Mouse (Mus musculus): ENCODE measurements around the gene Ncan.

The Ncan gene

DNA sequence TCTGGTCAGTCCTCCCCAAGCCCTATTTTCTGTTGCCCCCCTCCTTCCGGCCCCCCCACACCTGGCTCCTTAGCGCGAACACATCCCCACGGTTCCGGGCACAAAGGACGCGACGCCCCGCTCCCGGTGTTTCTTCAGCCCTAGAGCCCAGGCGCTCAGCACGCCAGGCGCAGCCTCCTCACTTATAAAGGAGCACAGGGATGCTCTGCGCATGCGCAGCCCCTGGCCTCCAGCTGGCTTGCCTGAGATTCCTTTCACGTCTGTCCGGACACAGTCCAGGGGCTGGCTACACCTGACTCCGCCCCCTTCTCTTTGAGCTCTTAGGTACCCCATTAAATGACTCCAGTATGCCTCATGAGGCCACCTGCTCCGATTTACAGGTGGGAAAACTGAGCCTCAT is at the start of gene Ncan:
Ncan (minus strand) TSS at position 207 of the 400 bp plus-strand sequence.
- peak; percentile 88 to 92 for DNase-seq (ENCODE audit: low spot score in 2 of 2)

DNA sequence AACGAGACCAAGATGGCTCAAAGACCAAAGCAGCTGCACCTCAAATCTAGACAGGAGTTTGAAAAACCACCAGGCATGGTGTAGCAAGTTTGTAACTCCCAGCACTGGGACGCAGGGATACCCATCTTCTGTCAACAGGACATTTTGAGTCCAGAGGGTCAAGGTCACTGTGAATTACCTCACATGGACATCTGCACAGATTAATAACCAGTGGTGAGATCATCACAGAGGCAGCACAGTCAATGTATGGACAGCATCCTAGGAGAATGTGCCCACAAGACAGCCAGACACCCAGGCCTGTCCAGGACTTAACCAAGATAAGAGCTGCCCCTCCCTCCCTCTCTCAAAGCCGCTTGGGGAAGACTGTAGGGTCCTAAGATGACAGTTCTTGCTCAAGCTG is 49.4 kb upstream of the Ncan start:
- DNase-seq (ENCODE audit: low spot score in 2 of 2) = no peak

DNA sequence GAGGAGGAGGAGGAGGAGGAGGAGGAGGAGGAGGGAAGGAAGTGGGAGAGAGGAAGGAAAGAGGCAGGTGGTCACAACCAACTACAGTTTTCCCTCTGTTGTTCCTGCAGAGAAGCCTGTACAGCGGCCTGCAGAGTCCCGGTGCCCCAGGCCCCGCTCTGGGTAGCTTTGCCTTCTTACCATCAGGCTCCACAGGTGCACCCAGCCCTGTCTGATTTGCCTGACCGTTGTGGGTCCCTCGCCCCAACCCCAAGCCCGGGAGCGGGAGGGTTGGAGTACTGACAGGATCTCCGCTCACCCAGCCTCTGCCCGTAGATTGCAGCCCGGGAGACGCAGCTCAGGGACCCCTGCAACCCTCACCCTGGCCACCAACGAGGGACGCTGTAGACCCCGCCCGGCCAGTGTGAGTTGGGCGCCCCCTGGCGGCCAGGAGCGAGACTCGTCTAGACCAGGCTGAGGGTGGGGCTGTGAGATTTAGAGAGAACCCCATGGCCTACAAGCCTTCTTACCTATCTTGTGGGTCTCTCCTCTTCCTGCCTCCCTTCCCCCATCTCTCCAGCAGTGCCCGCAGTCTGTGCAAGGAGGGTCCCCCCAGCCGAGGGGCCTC is 45.9 kb upstream of the Ncan start:
- peak in 1 of 2 experiments; percentile 41 for DNase-seq (ENCODE audit: low spot score in 2 of 2)

DNA sequence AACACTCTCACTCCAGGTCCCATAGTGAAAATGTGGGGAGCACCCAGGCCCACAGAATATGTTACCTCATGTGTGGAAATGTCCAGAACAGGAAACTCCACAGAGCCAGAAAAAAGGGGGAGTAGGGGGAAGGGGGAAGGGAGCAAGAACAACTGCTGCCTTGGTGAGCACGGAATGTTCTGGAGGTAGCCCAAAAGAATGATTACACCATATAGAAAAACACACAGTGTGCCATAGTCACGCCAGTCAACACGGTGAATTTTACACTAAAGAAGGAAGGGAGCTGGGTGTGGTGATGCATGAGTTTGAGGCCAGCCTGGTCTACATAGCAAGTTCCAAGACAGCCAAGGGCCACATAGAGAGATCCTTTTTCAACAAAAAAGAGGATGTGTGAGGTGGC is 42.6 kb upstream of the Ncan start:
- no peak for DNase-seq (ENCODE audit: low spot score in 2 of 2)

DNA sequence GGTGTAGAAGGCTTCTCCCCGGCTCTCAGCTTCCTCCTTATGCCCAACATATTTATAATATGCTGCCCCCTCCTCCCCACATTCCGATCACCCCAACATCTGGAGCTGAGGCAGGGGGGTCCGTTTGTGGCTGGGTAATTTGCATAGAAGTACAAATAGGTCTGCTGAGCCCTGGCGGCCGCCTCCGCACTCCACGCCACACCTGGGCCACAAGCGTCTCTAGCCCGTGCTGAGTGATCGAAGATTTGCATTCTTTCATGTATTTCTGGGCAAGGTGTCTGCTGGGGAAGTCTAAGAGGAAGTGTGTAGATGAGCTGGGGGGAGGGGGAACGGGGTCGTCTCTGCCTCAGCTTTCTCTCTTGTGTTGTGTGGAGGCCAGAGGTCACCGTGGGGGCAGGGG is 39.3 kb upstream of the Ncan start:
- no peak for DNase-seq (ENCODE audit: low spot score in 2 of 2)

DNA sequence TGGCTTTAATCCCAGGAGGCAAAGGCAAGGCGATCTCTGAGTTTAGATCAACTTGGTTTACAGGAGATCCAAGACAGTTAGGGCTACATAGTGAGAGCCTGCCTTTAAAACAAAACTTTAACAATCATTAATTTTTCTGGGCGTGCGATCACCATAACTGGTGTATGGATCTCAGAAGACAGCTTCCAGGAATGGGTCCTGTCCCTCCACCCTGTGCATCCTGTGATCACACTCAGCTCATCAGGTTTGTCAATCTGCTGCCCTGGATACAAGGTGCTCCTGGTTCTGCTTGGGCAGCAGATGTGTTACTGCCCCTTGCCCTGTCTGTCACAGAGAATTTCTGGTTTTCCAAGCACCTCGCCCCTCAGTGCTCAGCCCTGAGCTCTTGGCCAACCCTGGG is 38.5 kb upstream of the Ncan start:
- DNase-seq (ENCODE audit: low spot score in 2 of 2) = no peak

GRCm38 (mm10) chr8:70158069-70158853 is 37.6 kb upstream of the Ncan start:
- DNase-seq (ENCODE audit: low spot score in 2 of 2) = peak; percentile 28 to 57

DNA sequence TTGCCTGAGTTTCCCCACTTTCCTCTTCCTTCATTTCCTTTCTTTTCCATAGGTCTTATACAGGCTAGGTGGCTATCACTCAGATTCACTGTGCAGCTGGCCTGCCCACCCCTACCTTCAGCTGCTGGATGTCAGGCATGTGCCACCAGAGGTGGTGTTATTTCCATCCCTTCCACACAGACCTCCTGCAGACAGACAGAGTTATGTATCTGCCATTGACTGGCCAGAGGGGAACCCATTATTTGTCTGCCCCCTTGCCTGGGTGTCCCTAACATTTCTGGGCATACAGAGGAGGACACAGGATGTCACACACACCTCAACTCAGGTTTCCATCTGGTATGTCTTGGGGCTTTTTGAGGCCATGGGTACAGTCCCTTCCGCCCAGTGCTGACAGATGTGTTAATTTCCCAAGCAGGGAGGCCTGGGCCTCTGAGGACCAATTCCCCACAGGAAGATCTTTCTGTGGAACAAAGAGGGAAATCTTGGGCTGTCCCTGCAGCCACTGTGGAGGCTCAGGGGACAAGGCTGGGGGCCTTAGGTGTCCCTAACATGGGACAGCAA is 36.6 kb upstream of the Ncan start:
- no peak for DNase-seq (ENCODE audit: low spot score in 2 of 2)

DNA sequence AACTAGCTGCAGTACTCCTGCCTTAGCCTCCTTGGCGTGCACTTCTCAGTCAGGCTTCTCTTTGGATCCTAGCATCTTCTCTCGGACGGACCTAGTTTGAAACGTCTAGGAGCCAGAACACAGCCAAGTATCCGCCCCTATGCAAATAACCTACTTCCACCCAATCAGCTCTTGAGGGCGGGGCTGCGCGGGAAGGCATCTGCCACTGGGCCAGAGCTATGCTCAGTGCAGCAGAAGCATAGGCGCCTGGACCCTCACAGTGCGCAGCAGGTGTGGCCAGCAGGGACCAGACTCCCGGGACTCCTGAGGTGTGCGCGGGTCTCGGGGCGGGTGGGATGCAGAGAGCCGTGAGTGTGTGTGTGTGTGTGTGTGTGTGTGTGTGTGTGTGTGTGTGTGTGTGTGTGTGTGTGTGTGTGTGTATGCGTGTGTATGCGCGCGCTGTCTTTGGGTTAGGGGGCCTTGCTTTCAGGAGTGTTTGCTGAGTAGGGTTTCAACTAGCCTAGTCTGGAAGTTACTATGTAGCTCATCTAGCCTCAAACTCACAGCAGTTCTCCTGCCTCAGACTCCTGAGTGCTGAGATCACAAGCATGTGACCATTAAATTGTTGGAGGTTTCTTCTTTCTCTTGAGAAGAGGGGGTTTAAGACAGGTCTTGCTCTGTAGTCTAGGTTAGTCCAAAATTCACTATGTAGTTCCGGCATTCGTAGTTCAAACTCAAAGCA is 32.0 kb upstream of the Ncan start:
- peak in 1 of 2 experiments; percentile 22 for DNase-seq (ENCODE audit: low spot score in 2 of 2)

DNA sequence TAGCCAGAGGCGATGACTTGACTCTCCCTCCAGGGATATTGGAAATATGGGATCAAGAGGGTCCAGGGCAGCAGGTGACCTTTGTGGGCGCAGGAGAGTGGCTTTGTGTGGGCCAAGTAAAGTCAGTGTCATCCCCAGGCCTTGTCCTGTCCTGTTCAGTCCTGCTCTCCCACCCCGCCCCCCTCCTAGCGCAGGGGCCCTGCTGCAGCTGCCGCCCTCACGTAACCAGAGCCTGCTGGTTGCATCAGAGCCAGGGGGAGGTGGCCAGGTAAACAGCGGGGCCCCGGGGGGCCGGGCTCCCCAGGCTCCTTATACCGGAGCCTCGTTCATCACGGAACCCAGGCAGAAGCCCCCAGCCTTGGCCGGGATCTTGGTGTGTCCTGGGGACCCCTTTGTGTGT is 29.5 kb upstream of the Ncan start:
- no peak for DNase-seq (ENCODE audit: low spot score in 2 of 2)

DNA sequence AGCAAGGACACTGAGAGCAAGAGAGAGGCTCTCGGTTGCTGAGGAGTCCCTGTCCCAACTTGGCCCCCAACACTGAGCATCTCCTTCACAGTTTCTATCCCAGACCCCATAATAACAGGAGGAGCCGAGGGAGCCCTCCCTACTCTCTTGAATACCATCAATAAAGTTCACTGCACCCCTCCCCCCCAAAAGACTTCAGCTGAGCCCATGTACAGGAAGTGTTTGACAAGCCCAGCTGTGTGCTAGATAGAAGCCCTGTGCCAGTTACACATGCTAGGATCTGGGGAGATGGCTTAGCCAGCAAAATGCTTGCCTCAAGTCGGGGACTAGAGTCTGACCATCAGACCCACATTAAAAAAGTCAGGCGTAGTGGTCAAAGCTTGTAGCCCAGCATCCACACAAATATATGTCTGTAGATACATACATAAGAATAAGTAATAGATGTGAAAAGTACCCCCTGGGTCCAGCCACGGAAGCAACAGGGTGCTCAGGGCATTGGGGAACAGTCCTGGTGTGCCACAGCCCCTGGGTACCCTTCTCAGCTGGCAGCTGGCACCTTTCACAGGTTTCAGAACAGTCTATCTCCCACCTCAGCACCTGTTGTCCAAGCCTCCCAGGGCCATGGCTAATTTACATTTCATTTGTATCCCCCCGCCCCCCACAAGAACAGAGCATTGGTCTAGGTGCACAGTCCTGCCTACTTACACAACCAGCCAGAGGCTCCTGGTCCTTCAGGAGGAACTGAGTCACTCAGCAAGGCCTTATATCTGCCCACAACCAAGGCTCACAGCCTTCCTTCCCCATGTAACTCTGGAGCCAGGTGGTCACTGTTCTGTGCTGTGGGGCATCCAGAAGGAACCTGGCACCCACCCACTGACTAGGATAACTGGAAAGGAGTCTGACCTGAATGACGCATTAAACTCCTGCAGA is 27.3 kb upstream of the Ncan start:
- DNase-seq (ENCODE audit: low spot score in 2 of 2) = no peak

GRCm38 (mm10) chr8:70139981-70140380 is 19.3 kb upstream of the Ncan start:
- DNase-seq (ENCODE audit: low spot score in 2 of 2) = no peak

GRCm38 (mm10) chr8:70139026-70139857 is 18.6 kb upstream of the Ncan start, which contains the start of the genes Rfxank, Borcs8 and Mef2b:
Gene Rfxank (minus strand): TSS chr8:70139154.
Gene Borcs8 (plus strand): TSS chr8:70139499.
Gene Mef2b (plus strand): TSS chr8:70139711.
- peak; percentile 93 to 95 for DNase-seq (ENCODE audit: low spot score in 2 of 2)

DNA sequence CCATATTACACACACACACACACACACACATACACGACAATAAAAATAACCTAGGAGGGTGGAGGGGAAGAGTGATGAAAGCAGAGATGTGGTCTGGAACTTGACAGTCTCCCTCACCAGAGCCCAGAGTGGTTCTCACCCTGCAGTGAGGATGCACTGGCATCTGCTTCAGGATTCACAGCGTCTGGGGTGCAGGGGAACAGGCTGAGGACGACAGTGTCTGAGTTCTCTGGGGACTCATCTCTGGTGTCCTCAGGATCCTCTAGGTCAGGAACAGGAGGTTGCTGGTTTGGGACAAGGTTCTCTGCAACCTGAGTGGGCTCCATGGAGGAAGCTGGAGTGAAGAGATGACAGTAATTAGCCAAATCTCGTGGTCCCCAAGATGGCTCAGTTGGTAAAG is 17.2 kb upstream of the Ncan start:
- DNase-seq (ENCODE audit: low spot score in 2 of 2) = no peak

DNA sequence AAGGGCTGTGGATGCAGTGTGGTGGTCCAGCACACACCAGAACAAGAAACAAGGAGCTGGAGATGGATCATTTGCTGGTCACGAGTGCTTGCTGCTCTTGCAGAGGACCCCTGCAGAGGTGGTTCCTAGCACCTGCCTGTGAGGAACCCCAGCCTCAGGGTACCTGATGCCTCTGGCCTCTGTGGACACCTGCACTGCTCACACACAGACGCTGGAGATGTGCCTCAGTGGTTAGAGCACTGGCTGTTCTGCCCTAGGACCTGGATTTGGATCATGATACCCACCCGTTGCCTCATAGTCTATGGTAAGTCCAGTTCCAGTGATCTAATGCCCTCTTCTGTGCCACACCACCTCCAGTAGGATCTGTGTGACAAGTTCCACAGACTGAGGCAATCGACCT is 15.9 kb upstream of the Ncan start:
- no peak for DNase-seq (ENCODE audit: low spot score in 2 of 2)

- DNase-seq (ENCODE audit: low spot score in 2 of 2) = no peak
Measured at GRCm38 (mm10) chr8:70134931-70135330, 14.3 kb upstream of the Ncan start.

GRCm38 (mm10) chr8:70134086-70134485 is 13.4 kb upstream of the Ncan start:
- no peak for DNase-seq (ENCODE audit: low spot score in 2 of 2)

- peak; percentile 44 to 69 for DNase-seq (ENCODE audit: low spot score in 2 of 2)
Measured at GRCm38 (mm10) chr8:70131166-70131883, 10.7 kb upstream of the Ncan start, which contains the start of gene Nr2c2ap. Gene Nr2c2ap (plus strand): TSS chr8:70131333.

DNA sequence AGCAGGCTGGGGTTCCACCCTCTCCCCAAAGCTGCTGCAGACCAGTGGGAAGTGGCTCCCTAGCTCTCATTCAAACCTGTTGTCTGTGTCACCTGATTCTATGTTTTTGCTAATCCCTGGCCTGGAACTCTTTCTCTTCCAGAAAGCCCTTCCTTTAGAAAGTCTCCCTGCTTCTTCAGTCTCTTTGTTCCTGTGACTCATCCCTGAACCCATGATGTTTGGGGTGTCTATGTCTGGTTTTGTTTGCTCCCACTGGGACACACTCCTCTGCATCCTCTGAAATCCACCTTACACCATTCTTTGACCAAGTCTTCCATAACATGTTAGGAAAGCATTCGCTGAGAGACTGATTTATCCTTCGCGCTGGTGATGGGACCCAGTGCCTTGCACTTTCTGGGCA is 9.4 kb upstream of the Ncan start:
- DNase-seq (ENCODE audit: low spot score in 2 of 2) = no peak

Measured in frontal cortex, postnatal 25 days (tissue).